Mouse (Mus musculus): Measurements from ENCODE around the gene Sesn1. TPM values are rescaled to one million over a fixed set of nuclear protein-coding genes. Genes with fewer than 3 reads are reported as not detected.

Gene Sesn1
- polyA plus RNA-seq, 1 experiment from 2014 or later = 37.5 TPM

- Histone ChIP-seq H3K4me1 (ENCODE audit: control insufficient read depth in 2 of 2, insufficient read depth in 2 of 2, low read length in 2 of 2) (peaks cover 5 to 36% of the 10 kb centered on the region in 2 experiments; a peak in 3 of 4 replicates), H3K4me3 (ENCODE audit: control insufficient read depth in 1 of 2, insufficient read depth in 1 of 2, low read depth in 1 of 2, low read length in 2 of 2) (no peak overlapping the region), H3K27me3 (ENCODE audit: control insufficient read depth, insufficient read depth, low read length) (no peaks in the 10 kb centered on the region), H3K9me3 (ENCODE audit: control insufficient read depth, low read length) (no peaks in the 10 kb centered on the region), H3K27ac (replicated peaks in 1 of 2; ENCODE audit: control insufficient read depth in 1 of 2, insufficient read depth in 1 of 2, low read depth in 2 of 2, low read length in 2 of 2) (peak overlapping the region; percentile 64 to 76), H3K9ac (ENCODE audit: low read length) (peak overlapping the region; percentile 48), H3K36me3 (ENCODE audit: control insufficient read depth, insufficient read depth, low read length) (peaks cover 24% of the 10 kb centered on the region), H3K4me2 (ENCODE audit: low read length) (peak overlapping the region; percentile 15; the same call in 1 of the 2 replicates)
- WGBS = 39% methylated on average over 4 of the region's 4 CpGs
- no peak for ATAC-seq (ENCODE audit: insufficient number of reproducible peaks, insufficient read depth, low FRiP score, low read depth)
Observed at GRCm38 (mm10) chr10:41893433-41894411, 84.0 kb downstream of the Sesn1 start.

GRCm38 (mm10) chr10:41896425-41896824 is 86.7 kb downstream of the Sesn1 start:
- no peak overlapping the region for H3K4me3 ChIP-seq (ENCODE audit: control insufficient read depth in 1 of 2, insufficient read depth in 1 of 2, low read depth in 1 of 2, low read length in 2 of 2)
- H3K4me2 ChIP-seq (ENCODE audit: low read length) = no peak overlapping the region
- no peak overlapping the region for H3K27ac ChIP-seq (replicated peaks in 1 of 2; ENCODE audit: control insufficient read depth in 1 of 2, insufficient read depth in 1 of 2, low read depth in 2 of 2, low read length in 2 of 2)
- H3K9me3 ChIP-seq (ENCODE audit: control insufficient read depth, low read length) = no peaks in the 10 kb centered on the region
- no peak for ATAC-seq (ENCODE audit: insufficient number of reproducible peaks, insufficient read depth, low FRiP score, low read depth)
- H3K4me1 ChIP-seq (ENCODE audit: control insufficient read depth in 2 of 2, insufficient read depth in 2 of 2, low read length in 2 of 2) = peaks cover 2 to 25% of the 10 kb centered on the region in 2 experiments; a peak in 3 of 4 replicates
- H3K36me3 ChIP-seq (ENCODE audit: control insufficient read depth, insufficient read depth, low read length) = peaks cover 42% of the 10 kb centered on the region
- H3K27me3 ChIP-seq (ENCODE audit: control insufficient read depth, insufficient read depth, low read length) = no peaks in the 10 kb centered on the region
- H3K9ac ChIP-seq (ENCODE audit: low read length) = no peak overlapping the region

- H3K9me3 ChIP-seq (ENCODE audit: control insufficient read depth, low read length) = no peaks in the 10 kb centered on the region
- peaks cover 2 to 25% of the 10 kb centered on the region in 2 experiments; a peak in 3 of 4 replicates for H3K4me1 ChIP-seq (ENCODE audit: control insufficient read depth in 2 of 2, insufficient read depth in 2 of 2, low read length in 2 of 2)
- no peak overlapping the region for H3K4me2 ChIP-seq (ENCODE audit: low read length)
- peaks cover 46% of the 10 kb centered on the region for H3K36me3 ChIP-seq (ENCODE audit: control insufficient read depth, insufficient read depth, low read length)
- no peak overlapping the region for H3K9ac ChIP-seq (ENCODE audit: low read length)
- no peak overlapping the region for H3K4me3 ChIP-seq (ENCODE audit: control insufficient read depth in 1 of 2, insufficient read depth in 1 of 2, low read depth in 1 of 2, low read length in 2 of 2)
- WGBS = 97% methylated on average over 2 of the region's 2 CpGs
- H3K27ac ChIP-seq (replicated peaks in 1 of 2; ENCODE audit: control insufficient read depth in 1 of 2, insufficient read depth in 1 of 2, low read depth in 2 of 2, low read length in 2 of 2) = no peak overlapping the region
- H3K27me3 ChIP-seq (ENCODE audit: control insufficient read depth, insufficient read depth, low read length) = no peaks in the 10 kb centered on the region
- no peak for ATAC-seq (ENCODE audit: insufficient number of reproducible peaks, insufficient read depth, low FRiP score, low read depth)
Observed at GRCm38 (mm10) chr10:41896865-41897264, 87.1 kb downstream of the Sesn1 start.

DNA sequence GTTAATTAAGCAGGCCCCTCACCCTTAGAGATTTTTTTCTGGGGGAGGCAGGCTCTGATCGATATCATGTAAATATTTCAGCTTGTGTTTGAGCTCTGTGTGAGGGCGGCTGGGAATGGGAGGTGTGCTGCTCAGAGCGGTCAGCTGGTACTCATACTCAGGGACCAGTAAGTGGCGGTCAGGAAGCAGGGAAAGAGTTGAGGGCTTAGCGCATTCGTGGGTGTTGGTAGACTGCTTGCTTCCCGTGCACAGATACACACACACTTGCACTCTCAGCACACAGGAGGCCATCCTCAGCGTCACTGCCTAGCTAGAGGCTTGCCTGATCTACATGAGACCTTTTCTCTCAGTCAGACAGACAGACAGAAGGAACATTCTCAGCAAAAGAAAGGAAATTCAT is 91.7 kb downstream of the Sesn1 start:
- ATAC-seq (ENCODE audit: insufficient number of reproducible peaks, insufficient read depth, low FRiP score, low read depth) = no peak
- H3K36me3 ChIP-seq (ENCODE audit: control insufficient read depth, insufficient read depth, low read length) = peaks cover 80% of the 10 kb centered on the region
- no peak overlapping the region for H3K27ac ChIP-seq (replicated peaks in 1 of 2; ENCODE audit: control insufficient read depth in 1 of 2, insufficient read depth in 1 of 2, low read depth in 2 of 2, low read length in 2 of 2)
- H3K27me3 ChIP-seq (ENCODE audit: control insufficient read depth, insufficient read depth, low read length) = no peaks in the 10 kb centered on the region
- 82% methylated on average over 8 of the region's 8 CpGs for WGBS
- no peak overlapping the region for H3K4me2 ChIP-seq (ENCODE audit: low read length)
- no peaks in the 10 kb centered on the region for H3K9me3 ChIP-seq (ENCODE audit: control insufficient read depth, low read length)
- no peak overlapping the region for H3K9ac ChIP-seq (ENCODE audit: low read length)
- no peak overlapping the region for H3K4me3 ChIP-seq (ENCODE audit: control insufficient read depth in 1 of 2, insufficient read depth in 1 of 2, low read depth in 1 of 2, low read length in 2 of 2)
- H3K4me1 ChIP-seq (ENCODE audit: control insufficient read depth in 2 of 2, insufficient read depth in 2 of 2, low read length in 2 of 2) = no peaks in the 10 kb centered on the region

DNA sequence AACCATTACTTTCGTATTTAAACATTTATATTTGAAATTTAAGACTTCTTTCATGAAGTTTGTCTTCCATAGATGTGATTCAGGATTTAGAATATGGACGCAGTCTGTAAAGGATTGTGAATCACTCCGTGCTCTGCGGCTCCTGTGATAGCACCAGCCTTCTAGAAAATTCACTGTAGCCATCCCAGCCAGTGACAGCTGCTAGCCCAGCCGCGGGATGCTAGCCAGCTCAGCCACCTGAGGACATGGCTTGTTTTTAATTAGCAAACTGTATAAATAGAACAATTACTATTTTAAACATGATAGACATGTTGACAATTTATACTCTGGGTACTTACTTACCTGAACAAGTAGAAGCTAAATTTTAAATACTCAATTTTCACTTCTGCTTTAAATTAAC is 92.1 kb downstream of the Sesn1 start:
- Histone ChIP-seq H3K9me3 (ENCODE audit: control insufficient read depth, low read length) (no peaks in the 10 kb centered on the region), H3K36me3 (ENCODE audit: control insufficient read depth, insufficient read depth, low read length) (peaks cover 80% of the 10 kb centered on the region), H3K4me1 (ENCODE audit: control insufficient read depth in 2 of 2, insufficient read depth in 2 of 2, low read length in 2 of 2) (no peaks in the 10 kb centered on the region), H3K27ac (replicated peaks in 1 of 2; ENCODE audit: control insufficient read depth in 1 of 2, insufficient read depth in 1 of 2, low read depth in 2 of 2, low read length in 2 of 2) (no peak overlapping the region), H3K27me3 (ENCODE audit: control insufficient read depth, insufficient read depth, low read length) (no peaks in the 10 kb centered on the region), H3K4me3 (ENCODE audit: control insufficient read depth in 1 of 2, insufficient read depth in 1 of 2, low read depth in 1 of 2, low read length in 2 of 2) (no peak overlapping the region), H3K4me2 (ENCODE audit: low read length) (no peak overlapping the region), H3K9ac (ENCODE audit: low read length) (no peak overlapping the region)
- ATAC-seq (ENCODE audit: insufficient number of reproducible peaks, insufficient read depth, low FRiP score, low read depth) = no peak
- WGBS = 93% methylated on average over 6 of the region's 6 CpGs

DNA sequence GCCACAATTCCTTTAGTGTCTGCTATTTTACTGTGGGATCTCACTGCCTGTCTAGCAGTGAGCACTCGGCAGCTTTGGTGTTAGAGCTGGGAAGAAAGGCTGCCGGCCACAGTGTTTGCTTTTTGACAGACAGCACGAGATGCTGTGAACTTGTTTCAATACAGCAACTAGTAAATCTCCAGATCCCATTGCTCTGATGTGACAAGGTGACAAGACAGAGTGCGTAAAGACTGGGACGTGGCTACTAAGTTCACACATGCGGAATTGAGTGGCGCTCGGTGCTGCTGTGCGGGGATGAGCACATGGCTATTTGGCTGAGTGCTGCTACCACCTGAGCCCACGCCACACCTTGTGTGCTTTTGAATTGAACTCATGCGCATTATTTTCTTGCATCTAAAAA is 97.7 kb downstream of the Sesn1 start:
- no peak for ATAC-seq (ENCODE audit: insufficient number of reproducible peaks, insufficient read depth, low FRiP score, low read depth)
- no peak overlapping the region for H3K27ac ChIP-seq (replicated peaks in 1 of 2; ENCODE audit: control insufficient read depth in 1 of 2, insufficient read depth in 1 of 2, low read depth in 2 of 2, low read length in 2 of 2)
- no peak overlapping the region for H3K4me2 ChIP-seq (ENCODE audit: low read length)
- H3K9me3 ChIP-seq (ENCODE audit: control insufficient read depth, low read length) = no peaks in the 10 kb centered on the region
- WGBS = 88% methylated on average over 11 of the region's 11 CpGs
- H3K4me3 ChIP-seq (ENCODE audit: control insufficient read depth in 1 of 2, insufficient read depth in 1 of 2, low read depth in 1 of 2, low read length in 2 of 2) = no peak overlapping the region
- H3K27me3 ChIP-seq (ENCODE audit: control insufficient read depth, insufficient read depth, low read length) = no peaks in the 10 kb centered on the region
- H3K9ac ChIP-seq (ENCODE audit: low read length) = no peak overlapping the region
- H3K36me3 ChIP-seq (ENCODE audit: control insufficient read depth, insufficient read depth, low read length) = peaks cover 61% of the 10 kb centered on the region
- no peaks in the 10 kb centered on the region for H3K4me1 ChIP-seq (ENCODE audit: control insufficient read depth in 2 of 2, insufficient read depth in 2 of 2, low read length in 2 of 2)

DNA sequence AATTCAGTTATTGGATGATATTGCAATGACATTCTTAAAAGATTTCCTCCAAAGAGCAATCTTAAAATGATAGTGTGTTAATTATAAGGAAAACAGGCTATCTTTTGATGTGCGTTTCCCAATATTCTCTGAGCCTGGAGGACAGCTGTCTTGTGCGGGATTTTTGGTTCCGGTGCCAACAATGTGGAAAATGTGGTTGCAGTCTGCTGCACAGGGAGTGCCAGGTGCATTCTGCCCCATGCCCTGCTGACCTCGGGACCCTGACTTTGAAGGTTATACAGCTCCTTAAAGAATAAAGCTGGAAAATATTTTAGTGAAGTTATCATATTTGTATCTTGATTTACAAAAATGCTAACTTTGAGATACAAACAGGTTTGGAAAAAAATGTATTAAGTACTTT is 98.2 kb downstream of the Sesn1 start:
- 84% methylated on average over 4 of the region's 4 CpGs for WGBS
- Histone ChIP-seq H3K4me3 (ENCODE audit: control insufficient read depth in 1 of 2, insufficient read depth in 1 of 2, low read depth in 1 of 2, low read length in 2 of 2) (no peak overlapping the region), H3K9ac (ENCODE audit: low read length) (no peak overlapping the region), H3K27me3 (ENCODE audit: control insufficient read depth, insufficient read depth, low read length) (no peaks in the 10 kb centered on the region), H3K4me2 (ENCODE audit: low read length) (no peak overlapping the region), H3K27ac (replicated peaks in 1 of 2; ENCODE audit: control insufficient read depth in 1 of 2, insufficient read depth in 1 of 2, low read depth in 2 of 2, low read length in 2 of 2) (no peak overlapping the region), H3K36me3 (ENCODE audit: control insufficient read depth, insufficient read depth, low read length) (peaks cover 56% of the 10 kb centered on the region), H3K4me1 (ENCODE audit: control insufficient read depth in 2 of 2, insufficient read depth in 2 of 2, low read length in 2 of 2) (no peaks in the 10 kb centered on the region), H3K9me3 (ENCODE audit: control insufficient read depth, low read length) (no peaks in the 10 kb centered on the region)
- ATAC-seq (ENCODE audit: insufficient number of reproducible peaks, insufficient read depth, low FRiP score, low read depth) = no peak

All from heart, embryonic 14.5 days (tissue).